Mouse (Mus musculus) heart, embryonic 13.5 days (tissue): ENCODE measurements around the gene Atp2b2. TPM values are rescaled to one million over a fixed set of nuclear protein-coding genes. Genes with fewer than 3 reads are reported as not detected.

Source experiments
- ATAC-seq: fragments of 200-750 bp; cut with Nextera tagmentation; 2 replicates; pipeline ENCODE4 v1.8.0; 2017; ENCODE audit warnings: moderate TSS enrichment; ENCODE audit not compliant: insufficient number of reproducible peaks, low FRiP score, low TSS enrichment; ENCODE audit errors: extremely low read depth
- H3K27ac ChIP-seq: fragments of 300-500 bp; sonication (generic); replicated peaks from 2 replicates; pipeline ENCODE4 v1.5.1; 2015; ENCODE audit warnings: moderate library complexity, mild to moderate bottlenecking, inconsistent platforms
- H3K27me3 ChIP-seq: fragments of 300-500 bp; sonication (generic); replicated peaks from 2 replicates; pipeline ENCODE4 v1.6.1; 2015; ENCODE audit warnings: mild to moderate bottlenecking, inconsistent platforms
- H3K36me3 ChIP-seq: fragments of 300-500 bp; sonication (generic); 2 replicates; pipeline ENCODE4 v1.6.1; 2015; ENCODE audit warnings: mild to moderate bottlenecking, inconsistent platforms
- H3K4me1 ChIP-seq: fragments of 300-500 bp; sonication (generic); 2 replicates; pipeline ENCODE4 v1.6.1; 2015; ENCODE audit warnings: inconsistent platforms
- H3K4me2 ChIP-seq: fragments of 300-500 bp; sonication (generic); 2 replicates; pipeline ENCODE4 v1.6.1; 2015; ENCODE audit warnings: inconsistent platforms, mild to moderate bottlenecking, moderate library complexity
- H3K4me3 ChIP-seq: fragments of 300-500 bp; sonication (generic); 2 replicates; pipeline ENCODE4 v1.5.1; 2015; ENCODE audit warnings: moderate library complexity, mild to moderate bottlenecking, inconsistent platforms
- H3K9ac ChIP-seq: fragments of 300-500 bp; sonication (generic); 2 replicates; pipeline ENCODE4 v1.6.1; 2015; ENCODE audit warnings: inconsistent platforms, mild to moderate bottlenecking, moderate library complexity
- H3K9me3 ChIP-seq: fragments of 300-500 bp; sonication (generic); 2 replicates; pipeline ENCODE4 v1.6.1; 2016; ENCODE audit warnings: inconsistent platforms
- WGBS: fragments of 180-500 bp; shearing (Covaris S2); methylation state at CpG from one replicate; pipeline ENCODE4 v1.1.7; 2015; ENCODE audit warnings: mixed read lengths; 5-methylcytosine and 5-hydroxymethylcytosine counted together
- polyA plus RNA-seq: library from polyadenylated mRNA; unstranded; fragments of >200 nt; fragmentation: Nextera tagmentation; extraction: Ambion mirVana; gene quantifications from 2 replicates; pipeline ENCODE4 v1.2.1, GENCODE M21; 2015

Atp2b2 gene
- polyA plus RNA-seq, 1 experiment from 2014 or later, result 0.07 TPM

DNA sequence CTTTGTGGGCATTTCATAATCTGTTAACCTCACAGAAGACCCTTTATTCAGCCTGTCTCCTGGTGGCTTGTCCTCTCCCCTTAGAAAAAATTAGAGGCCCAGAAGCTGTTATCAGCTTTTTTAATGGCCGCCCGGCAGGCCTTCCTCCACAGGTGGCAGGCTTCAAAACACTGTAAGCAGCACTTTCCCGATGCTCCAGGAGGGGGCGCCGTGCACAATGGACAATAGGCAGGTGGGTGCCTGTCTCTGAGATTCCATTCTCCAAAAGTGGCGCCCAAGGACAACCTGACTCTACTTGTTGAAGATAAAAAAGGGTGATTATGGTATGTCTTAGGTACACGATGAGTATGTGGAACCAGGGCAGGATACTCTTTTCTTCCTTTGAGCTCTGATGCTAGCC, 220.0 kb downstream of the Atp2b2 start:
- Histone ChIP-seq H3K9ac (no peak overlapping the region), H3K36me3 (no peaks in the 10 kb centered on the region), H3K4me1 (no peaks in the 10 kb centered on the region), H3K4me2 (no peak overlapping the region), H3K4me3 (no peak overlapping the region), H3K9me3 (no peaks in the 10 kb centered on the region), H3K27me3 (peaks cover 80% of the 10 kb centered on the region), H3K27ac (no peak overlapping the region)
- no peak for ATAC-seq
- 22% methylated on average over 7 of the region's 7 CpGs for WGBS

DNA sequence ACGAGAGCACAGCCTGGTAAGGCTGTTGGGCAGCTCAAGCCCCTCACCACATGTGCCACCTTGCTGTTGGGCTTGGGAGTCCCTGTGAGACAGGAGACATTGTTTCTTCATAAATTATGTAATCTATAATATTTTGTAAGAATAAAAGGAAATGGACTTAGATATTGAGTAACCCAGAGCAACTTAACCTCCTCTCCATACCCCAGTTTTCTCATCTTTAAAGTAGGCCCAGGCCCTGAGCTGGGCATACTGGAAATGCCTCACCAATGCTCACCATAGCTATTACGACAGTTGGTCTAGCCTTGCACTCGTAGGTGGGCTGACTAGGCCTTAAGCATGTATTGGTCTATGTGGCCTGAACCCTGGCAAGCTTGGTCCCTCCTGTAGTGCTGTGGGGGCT, 225.7 kb downstream of the Atp2b2 start:
- Histone ChIP-seq H3K9ac (no peak overlapping the region), H3K27ac (no peak overlapping the region), H3K27me3 (peaks cover 60% of the 10 kb centered on the region), H3K4me2 (no peak overlapping the region), H3K4me1 (no peaks in the 10 kb centered on the region), H3K36me3 (no peaks in the 10 kb centered on the region), H3K9me3 (no peaks in the 10 kb centered on the region), H3K4me3 (no peak overlapping the region)
- WGBS, result 70% methylated on average over 3 of the region's 3 CpGs
- no peak for ATAC-seq

DNA sequence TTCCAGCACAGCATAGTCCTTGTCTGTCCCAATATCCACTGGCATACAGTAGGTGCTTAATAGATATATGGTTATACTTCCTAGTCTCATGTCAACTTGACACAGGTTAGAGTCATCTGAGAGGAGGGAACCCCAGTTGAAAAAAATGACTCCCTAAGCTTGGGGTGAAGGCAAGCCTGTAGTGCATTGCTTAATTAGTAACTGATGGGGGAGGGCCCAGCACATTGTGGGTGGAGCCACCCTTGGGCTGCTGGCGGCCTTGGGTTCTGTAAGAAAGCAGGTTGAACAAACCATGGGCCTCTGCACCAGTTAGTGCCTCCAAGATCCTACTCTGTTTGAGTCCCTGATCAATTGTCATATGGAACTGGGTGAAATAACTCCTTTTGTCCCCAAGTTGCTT, 231.0 kb downstream of the Atp2b2 start:
- Histone ChIP-seq H3K27me3 (peaks cover 45% of the 10 kb centered on the region), H3K4me3 (no peak overlapping the region), H3K4me2 (no peak overlapping the region), H3K27ac (no peak overlapping the region), H3K4me1 (no peaks in the 10 kb centered on the region), H3K9me3 (no peaks in the 10 kb centered on the region), H3K9ac (no peak overlapping the region), H3K36me3 (no peaks in the 10 kb centered on the region)
- ATAC-seq, result no peak
- 45% methylated on average over 1 of the region's 1 CpGs for WGBS

DNA sequence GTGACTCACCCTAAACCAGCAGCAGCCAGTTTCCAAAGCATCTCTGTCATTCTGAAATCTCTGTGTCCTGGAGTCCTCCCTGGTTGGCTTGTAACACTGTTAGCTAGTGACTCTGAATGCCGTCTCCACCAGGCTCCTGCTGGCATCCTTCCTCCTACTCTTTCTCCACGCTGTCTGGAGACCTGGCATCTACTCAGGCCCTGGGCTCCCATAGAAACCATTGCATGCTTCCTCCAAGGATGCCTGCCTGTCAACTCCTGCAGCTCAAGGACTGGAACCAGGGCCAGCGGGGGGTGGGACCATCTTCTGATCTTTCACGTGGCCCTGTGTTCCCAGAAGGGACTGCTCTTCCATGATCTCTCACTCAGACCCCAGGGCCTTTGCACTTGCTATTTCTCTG, 231.7 kb downstream of the Atp2b2 start:
- H3K4me2 ChIP-seq, result no peak overlapping the region
- H3K4me3 ChIP-seq, result no peak overlapping the region
- no peak overlapping the region for H3K9ac ChIP-seq
- H3K4me1 ChIP-seq, result no peaks in the 10 kb centered on the region
- H3K9me3 ChIP-seq, result peaks cover 1% of the 10 kb centered on the region
- no peaks in the 10 kb centered on the region for H3K36me3 ChIP-seq
- peaks cover 48% of the 10 kb centered on the region for H3K27me3 ChIP-seq
- no peak for ATAC-seq
- 67% methylated on average over 4 of the region's 4 CpGs for WGBS
- H3K27ac ChIP-seq, result no peak overlapping the region

DNA sequence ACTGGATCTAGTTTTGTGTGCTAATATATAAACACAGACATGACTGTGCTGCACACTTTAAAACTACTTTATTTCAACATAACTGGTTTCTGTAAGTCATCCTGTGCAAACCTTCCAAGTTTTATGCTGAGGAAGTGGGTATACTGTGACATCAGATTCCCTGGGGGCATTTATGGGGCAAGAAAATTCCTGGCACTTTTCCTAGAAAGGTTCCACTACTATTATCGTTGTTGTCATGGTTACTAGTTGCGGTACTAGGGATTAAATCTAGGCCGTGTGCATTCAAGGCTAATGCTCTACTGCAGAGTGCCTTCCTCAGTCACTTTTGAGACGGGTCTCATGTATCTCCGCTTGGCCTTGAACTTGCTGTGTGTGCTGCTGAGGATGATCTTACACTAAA, 236.2 kb downstream of the Atp2b2 start:
- no peak overlapping the region for H3K4me2 ChIP-seq
- no peak overlapping the region for H3K27ac ChIP-seq
- no peak overlapping the region for H3K9ac ChIP-seq
- 71% methylated on average over 5 of the region's 5 CpGs for WGBS
- H3K4me1 ChIP-seq, result 0 out of 2 replicates have a peak, but pooled peaks cover 2% of the 10 kb centered on the region
- H3K36me3 ChIP-seq, result no peaks in the 10 kb centered on the region
- H3K27me3 ChIP-seq, result peaks cover 50% of the 10 kb centered on the region
- no peak for ATAC-seq
- no peak overlapping the region for H3K4me3 ChIP-seq
- peaks cover 15% of the 10 kb centered on the region for H3K9me3 ChIP-seq

DNA sequence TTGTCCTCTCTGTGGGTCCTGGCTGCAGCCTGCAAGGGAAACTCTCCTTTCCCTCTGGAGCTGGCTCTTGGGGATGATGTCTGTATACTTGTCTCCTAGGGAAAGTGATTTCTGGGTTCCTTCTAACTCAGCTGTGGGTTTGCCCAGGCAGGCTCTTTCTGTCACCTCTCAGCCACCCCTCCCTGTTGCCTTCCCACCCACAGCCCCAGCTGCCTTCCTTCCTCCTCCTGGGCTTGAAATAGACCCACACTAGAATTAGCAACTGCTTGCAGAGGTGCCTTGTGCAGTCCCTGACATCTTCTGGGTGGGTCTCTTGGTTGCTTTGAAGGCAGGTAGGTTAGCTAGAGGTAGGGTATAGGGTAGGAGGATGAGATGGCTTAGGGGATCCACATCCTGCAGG, 241.2 kb downstream of the Atp2b2 start:
- Histone ChIP-seq H3K9ac (no peak overlapping the region), H3K36me3 (no peaks in the 10 kb centered on the region), H3K4me1 (peaks cover 36% of the 10 kb centered on the region), H3K27ac (no peak overlapping the region), H3K27me3 (peaks cover 45% of the 10 kb centered on the region), H3K4me3 (no peak overlapping the region), H3K4me2 (no peak overlapping the region), H3K9me3 (peaks cover 15% of the 10 kb centered on the region)
- ATAC-seq, result no peak

DNA sequence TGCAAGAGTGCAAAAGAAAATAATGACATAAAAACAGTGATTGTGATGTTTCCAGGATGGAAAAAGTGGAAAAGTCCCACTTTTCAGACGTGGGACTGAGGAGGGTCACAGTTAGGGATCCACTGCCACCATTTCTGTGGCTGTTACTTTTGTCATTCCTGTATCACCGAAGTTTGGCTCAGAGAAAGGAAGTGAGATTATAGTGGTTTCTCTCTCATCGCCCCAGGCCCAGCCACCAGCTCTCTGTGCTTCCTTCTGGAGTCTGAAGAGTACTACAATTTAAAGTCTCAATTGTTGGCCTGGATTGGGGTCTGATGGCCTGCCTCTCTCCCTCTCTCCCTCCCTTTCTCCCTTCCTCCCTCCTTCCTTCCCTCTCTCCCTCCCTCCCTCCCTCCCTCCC, 242.5 kb downstream of the Atp2b2 start:
- no peak for ATAC-seq
- no peaks in the 10 kb centered on the region for H3K36me3 ChIP-seq
- peaks cover 47% of the 10 kb centered on the region for H3K4me1 ChIP-seq
- H3K4me3 ChIP-seq, result no peak overlapping the region
- H3K9me3 ChIP-seq, result peaks cover 6% of the 10 kb centered on the region; the same call in 1 of the 2 replicates
- 68% methylated on average over 3 of the region's 3 CpGs for WGBS
- H3K9ac ChIP-seq, result no peak overlapping the region
- no peak overlapping the region for H3K4me2 ChIP-seq
- H3K27me3 ChIP-seq, result peaks cover 45% of the 10 kb centered on the region
- H3K27ac ChIP-seq, result no peak overlapping the region

DNA sequence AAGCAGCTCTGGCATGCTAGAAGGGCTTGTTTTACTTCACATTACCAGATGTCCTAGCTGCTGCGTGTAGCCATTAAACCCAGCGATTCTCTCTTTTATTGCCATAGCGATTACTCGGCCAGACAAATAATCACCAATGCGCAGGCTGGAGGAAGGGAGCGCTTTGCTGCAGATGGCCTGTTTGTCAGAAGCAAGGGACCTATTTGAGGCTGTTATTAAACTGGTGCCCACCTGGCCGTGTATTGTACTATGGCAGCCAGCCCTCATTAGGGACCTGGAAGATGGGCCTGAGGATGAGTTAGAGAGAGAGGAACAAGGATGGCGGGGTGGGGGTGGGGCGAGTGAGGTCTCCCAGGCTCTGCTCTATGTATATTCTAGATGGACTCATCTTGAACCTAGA, 243.1 kb downstream of the Atp2b2 start:
- Histone ChIP-seq H3K27ac (peak overlapping the region; percentile 17; the same call in 1 of the 2 replicates), H3K36me3 (no peaks in the 10 kb centered on the region), H3K4me1 (peaks cover 53% of the 10 kb centered on the region), H3K4me2 (no peak overlapping the region), H3K9ac (no peak overlapping the region), H3K4me3 (no peak overlapping the region), H3K9me3 (0 out of 2 replicates have a peak, but pooled peaks cover under 1% of the 10 kb centered on the region), H3K27me3 (peaks cover 45% of the 10 kb centered on the region)
- no peak for ATAC-seq
- WGBS, result 82% methylated on average over 9 of the region's 9 CpGs

DNA sequence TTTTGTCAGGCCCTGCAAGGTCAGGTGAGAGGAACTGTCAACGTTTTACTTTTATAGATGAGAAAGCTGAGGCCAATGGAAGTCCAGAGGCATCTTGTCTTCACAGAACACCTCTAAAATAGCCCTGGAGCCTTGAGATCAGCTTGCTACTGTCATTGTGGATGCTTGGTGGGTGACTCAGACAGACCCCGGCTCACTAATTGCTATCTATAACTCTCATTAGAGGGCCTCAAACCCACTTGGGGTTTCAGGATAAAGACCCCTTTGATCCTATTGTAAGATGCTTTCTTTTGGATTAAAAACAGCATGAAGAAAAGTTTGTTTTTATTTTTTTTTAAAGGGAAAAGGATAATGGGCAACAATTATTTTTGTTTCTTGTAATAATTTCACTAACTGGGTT, 243.5 kb downstream of the Atp2b2 start:
- WGBS, result 18% methylated on average over 2 of the region's 2 CpGs
- H3K9me3 ChIP-seq, result no peaks in the 10 kb centered on the region
- no peaks in the 10 kb centered on the region for H3K36me3 ChIP-seq
- H3K27me3 ChIP-seq, result peaks cover 46% of the 10 kb centered on the region
- H3K27ac ChIP-seq, result peak overlapping the region; percentile 17
- H3K4me1 ChIP-seq, result peaks cover 55% of the 10 kb centered on the region
- H3K4me3 ChIP-seq, result no peak overlapping the region
- no peak for ATAC-seq
- H3K9ac ChIP-seq, result no peak overlapping the region
- H3K4me2 ChIP-seq, result no peak overlapping the region

DNA sequence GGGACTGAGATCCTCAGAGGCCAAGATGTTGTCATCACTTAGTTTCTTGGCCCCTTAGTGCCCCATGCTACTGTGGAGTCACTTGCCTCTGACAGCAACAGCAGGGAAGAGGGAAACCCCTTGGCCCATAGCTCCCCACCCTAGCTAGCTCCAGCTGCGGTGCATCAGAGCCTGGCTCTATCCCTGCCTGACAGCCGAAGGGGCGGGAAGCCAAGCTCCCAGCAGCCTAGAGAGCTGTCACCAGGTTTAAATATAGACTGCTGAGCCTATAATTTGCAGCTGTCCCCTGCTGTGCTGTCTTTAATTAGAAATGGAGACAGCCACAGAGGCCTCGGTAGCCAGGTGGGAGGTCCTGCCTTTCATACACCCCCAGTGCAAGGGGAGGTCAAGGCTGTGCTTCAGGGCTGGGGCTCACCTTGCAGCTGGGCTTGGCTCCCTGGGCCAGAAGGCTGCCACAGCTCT, 247.1 kb downstream of the Atp2b2 start:
- peak overlapping the region; percentile 42; the same call in 1 of the 2 replicates for H3K9ac ChIP-seq
- no peaks in the 10 kb centered on the region for H3K36me3 ChIP-seq
- H3K4me3 ChIP-seq, result no peak overlapping the region
- H3K4me1 ChIP-seq, result peaks cover 54% of the 10 kb centered on the region
- H3K4me2 ChIP-seq, result peak overlapping the region; percentile 52
- 4% methylated on average over 4 of the region's 4 CpGs for WGBS
- peaks cover 42% of the 10 kb centered on the region for H3K27me3 ChIP-seq
- peak; percentile 80 for ATAC-seq
- H3K27ac ChIP-seq, result peak overlapping the region; percentile 95
- H3K9me3 ChIP-seq, result no peaks in the 10 kb centered on the region

DNA sequence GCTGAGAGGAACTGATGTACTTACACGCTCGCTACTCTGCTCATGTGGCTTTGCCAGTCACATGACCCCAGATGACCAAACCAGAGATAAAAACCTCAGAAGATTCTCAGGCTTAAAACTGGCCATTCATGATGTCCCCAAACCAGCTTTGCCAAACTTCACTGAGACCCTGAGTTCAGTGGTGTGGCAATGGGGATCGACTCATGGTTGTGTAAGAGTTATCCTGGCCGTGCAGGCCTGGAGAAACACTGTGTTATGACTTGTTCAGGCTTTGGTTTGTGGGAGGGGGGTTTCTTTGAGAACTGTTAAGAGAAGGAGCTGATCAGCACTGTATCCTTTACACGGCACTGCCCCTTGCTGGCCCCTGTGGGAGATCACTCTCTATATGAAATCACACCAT, 250.0 kb downstream of the Atp2b2 start:
- H3K4me1 ChIP-seq, result peaks cover 44% of the 10 kb centered on the region
- no peaks in the 10 kb centered on the region for H3K9me3 ChIP-seq
- H3K27me3 ChIP-seq, result peaks cover 45% of the 10 kb centered on the region
- no peak overlapping the region for H3K27ac ChIP-seq
- no peak overlapping the region for H3K9ac ChIP-seq
- H3K4me3 ChIP-seq, result no peak overlapping the region
- WGBS, result 62% methylated on average over 5 of the region's 5 CpGs
- ATAC-seq, result no peak
- no peak overlapping the region for H3K4me2 ChIP-seq
- no peaks in the 10 kb centered on the region for H3K36me3 ChIP-seq

DNA sequence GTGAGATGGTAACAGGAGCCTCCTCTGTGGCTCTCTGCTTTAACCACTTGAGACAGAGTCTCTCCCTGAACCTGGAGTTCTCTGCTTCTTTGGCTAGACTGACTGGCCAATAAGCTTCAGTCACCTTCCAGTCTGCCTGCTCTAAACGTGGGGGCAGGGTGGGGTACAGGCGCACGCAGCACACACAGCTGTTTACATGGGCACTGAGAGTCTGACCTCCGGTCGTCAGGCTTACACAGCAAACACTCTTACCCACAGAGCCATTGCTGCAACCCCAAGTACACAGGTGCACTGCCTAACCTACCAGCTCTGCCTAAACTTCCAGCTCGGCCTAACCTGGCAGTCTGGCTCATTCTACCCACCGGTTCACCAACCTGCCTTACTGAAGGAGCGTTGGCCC, 251.4 kb downstream of the Atp2b2 start:
- H3K9me3 ChIP-seq, result no peaks in the 10 kb centered on the region
- peaks cover 33% of the 10 kb centered on the region for H3K27me3 ChIP-seq
- WGBS, result 79% methylated on average over 8 of the region's 8 CpGs
- H3K36me3 ChIP-seq, result no peaks in the 10 kb centered on the region
- H3K4me1 ChIP-seq, result peaks cover 39% of the 10 kb centered on the region
- H3K4me3 ChIP-seq, result no peak overlapping the region
- H3K9ac ChIP-seq, result no peak overlapping the region
- no peak overlapping the region for H3K4me2 ChIP-seq
- no peak for ATAC-seq
- no peak overlapping the region for H3K27ac ChIP-seq
